Mouse (Mus musculus): ENCODE results near the gene Naaa. TPM values are rescaled to one million over a fixed set of nuclear protein-coding genes. Genes with fewer than 3 reads are reported as not detected.

The Naaa gene
- polyA plus RNA-seq, 1 experiment from 2014 or later = 6.3 TPM

DNA sequence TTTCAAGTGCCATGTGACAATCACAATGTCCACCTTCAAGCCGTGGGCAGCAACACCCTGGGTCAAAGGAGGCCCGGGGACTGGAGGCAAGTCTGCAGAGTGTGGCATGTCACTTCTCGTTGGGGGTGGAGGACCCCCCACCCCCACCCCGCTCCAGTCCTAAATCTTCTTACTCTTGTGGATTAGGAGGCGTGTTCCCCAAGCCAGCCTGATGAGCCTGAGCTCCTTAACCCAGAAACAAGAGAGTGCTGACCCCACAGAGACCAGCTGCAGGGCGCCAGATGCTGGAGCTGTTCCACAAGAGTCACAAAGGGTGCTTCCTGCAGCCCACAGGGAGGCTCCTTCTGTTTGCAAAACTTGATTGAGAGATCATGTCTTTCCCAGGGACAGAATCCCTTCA lies 21.8 kb downstream of the Naaa start, which contains the start of gene Ppef2:
TSS of gene Ppef2 (minus strand) at position 61 of the 400 bp plus-strand sequence.
- WGBS = 36% methylated on average over 6 of the region's 6 CpGs
- H3K27ac ChIP-seq (replicated peaks in 1 of 2; ENCODE audit: control insufficient read depth in 1 of 2, insufficient read depth in 1 of 2, low read depth in 2 of 2, low read length in 2 of 2) = no peak within 1 kb of the TSS
- H3K4me1 ChIP-seq (ENCODE audit: control insufficient read depth in 2 of 2, insufficient read depth in 2 of 2, low read length in 2 of 2) = peaks cover 0 to 2% of the 10 kb centered on the region in 2 experiments; a peak in 1 of 4 replicates
- no peaks in the 10 kb centered on the region for H3K27me3 ChIP-seq (ENCODE audit: control insufficient read depth, insufficient read depth, low read length)
- H3K9me3 ChIP-seq (ENCODE audit: control insufficient read depth, low read length) = no peaks in the 10 kb centered on the region
- H3K4me2 ChIP-seq (ENCODE audit: low read length) = no peak within 1 kb of the TSS
- no peak within 1 kb of the TSS for H3K4me3 ChIP-seq (ENCODE audit: control insufficient read depth in 1 of 2, insufficient read depth in 1 of 2, low read depth in 1 of 2, low read length in 2 of 2)
- H3K36me3 ChIP-seq (ENCODE audit: control insufficient read depth, insufficient read depth, low read length) = no peaks in the 10 kb centered on the region
- ATAC-seq (ENCODE audit: insufficient number of reproducible peaks, insufficient read depth, low FRiP score, low read depth) = no peak
- no peak within 1 kb of the TSS for H3K9ac ChIP-seq (ENCODE audit: low read length)

GRCm38 (mm10) chr5:92254476-92254875 lies 23.5 kb downstream of the Naaa start:
- no peak overlapping the region for H3K4me2 ChIP-seq (ENCODE audit: low read length)
- 66% methylated on average over 6 of the region's 6 CpGs for WGBS
- H3K9me3 ChIP-seq (ENCODE audit: control insufficient read depth, low read length) = no peaks in the 10 kb centered on the region
- no peaks in the 10 kb centered on the region for H3K36me3 ChIP-seq (ENCODE audit: control insufficient read depth, insufficient read depth, low read length)
- no peak overlapping the region for H3K27ac ChIP-seq (replicated peaks in 1 of 2; ENCODE audit: control insufficient read depth in 1 of 2, insufficient read depth in 1 of 2, low read depth in 2 of 2, low read length in 2 of 2)
- H3K27me3 ChIP-seq (ENCODE audit: control insufficient read depth, insufficient read depth, low read length) = no peaks in the 10 kb centered on the region
- H3K4me3 ChIP-seq (ENCODE audit: control insufficient read depth in 1 of 2, insufficient read depth in 1 of 2, low read depth in 1 of 2, low read length in 2 of 2) = no peak overlapping the region
- no peak overlapping the region for H3K9ac ChIP-seq (ENCODE audit: low read length)
- H3K4me1 ChIP-seq (ENCODE audit: control insufficient read depth in 2 of 2, insufficient read depth in 2 of 2, low read length in 2 of 2) = peaks cover 0 to 2% of the 10 kb centered on the region in 2 experiments; a peak in 1 of 4 replicates
- no peak for ATAC-seq (ENCODE audit: insufficient number of reproducible peaks, insufficient read depth, low FRiP score, low read depth)

DNA sequence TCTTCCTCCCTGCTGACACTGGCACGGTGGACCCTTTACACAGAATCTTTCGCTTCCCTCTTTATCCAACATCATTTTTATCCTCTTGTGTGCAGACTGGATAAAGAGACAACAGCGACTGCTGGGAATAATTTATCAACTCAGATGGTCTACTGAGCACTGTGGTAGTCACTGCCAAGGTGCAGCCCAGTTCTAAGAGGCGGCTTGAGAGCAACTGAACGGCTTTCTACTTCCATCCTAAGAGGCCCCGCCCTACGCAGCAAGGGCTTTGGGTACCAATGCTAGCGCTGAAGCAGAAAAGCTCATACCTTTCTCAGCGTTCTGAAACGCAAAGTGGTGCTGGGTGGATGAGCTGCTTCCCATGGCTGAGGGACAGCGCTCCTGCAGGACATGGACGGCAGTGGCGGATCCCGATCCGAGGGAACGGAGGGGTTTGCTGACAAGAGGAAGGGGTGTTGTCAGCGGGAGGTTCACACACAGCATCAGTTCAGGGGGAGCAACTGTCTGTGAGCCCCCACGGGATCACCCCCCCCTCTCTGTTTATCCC lies 25.1 kb downstream of the Naaa start:
- WGBS = 17% methylated on average over 18 of the region's 18 CpGs
- Histone ChIP-seq H3K9me3 (ENCODE audit: control insufficient read depth, low read length) (no peaks in the 10 kb centered on the region), H3K27me3 (ENCODE audit: control insufficient read depth, insufficient read depth, low read length) (no peaks in the 10 kb centered on the region), H3K4me2 (ENCODE audit: low read length) (0 out of 2 replicates have a peak overlapping the region, but pooled peaks have one; percentile 14), H3K4me1 (ENCODE audit: control insufficient read depth in 2 of 2, insufficient read depth in 2 of 2, low read length in 2 of 2) (no peaks in the 10 kb centered on the region; a peak in 1 of 4 replicates), H3K9ac (ENCODE audit: low read length) (no peak overlapping the region), H3K27ac (replicated peaks in 1 of 2; ENCODE audit: control insufficient read depth in 1 of 2, insufficient read depth in 1 of 2, low read depth in 2 of 2, low read length in 2 of 2) (no peak overlapping the region), H3K36me3 (ENCODE audit: control insufficient read depth, insufficient read depth, low read length) (no peaks in the 10 kb centered on the region), H3K4me3 (ENCODE audit: control insufficient read depth in 1 of 2, insufficient read depth in 1 of 2, low read depth in 1 of 2, low read length in 2 of 2) (no peak overlapping the region)
- ATAC-seq (ENCODE audit: insufficient number of reproducible peaks, insufficient read depth, low FRiP score, low read depth) = no peak

GRCm38 (mm10) chr5:92252031-92252430 lies 25.9 kb downstream of the Naaa start:
- Histone ChIP-seq H3K36me3 (ENCODE audit: control insufficient read depth, insufficient read depth, low read length) (no peaks in the 10 kb centered on the region), H3K9ac (ENCODE audit: low read length) (no peak overlapping the region), H3K4me1 (ENCODE audit: control insufficient read depth in 2 of 2, insufficient read depth in 2 of 2, low read length in 2 of 2) (no peaks in the 10 kb centered on the region; a peak in 1 of 4 replicates), H3K27me3 (ENCODE audit: control insufficient read depth, insufficient read depth, low read length) (no peaks in the 10 kb centered on the region), H3K4me3 (ENCODE audit: control insufficient read depth in 1 of 2, insufficient read depth in 1 of 2, low read depth in 1 of 2, low read length in 2 of 2) (no peak overlapping the region), H3K9me3 (ENCODE audit: control insufficient read depth, low read length) (no peaks in the 10 kb centered on the region), H3K4me2 (ENCODE audit: low read length) (no peak overlapping the region), H3K27ac (replicated peaks in 1 of 2; ENCODE audit: control insufficient read depth in 1 of 2, insufficient read depth in 1 of 2, low read depth in 2 of 2, low read length in 2 of 2) (no peak overlapping the region)
- ATAC-seq (ENCODE audit: insufficient number of reproducible peaks, insufficient read depth, low FRiP score, low read depth) = no peak
- 86% methylated on average over 6 of the region's 6 CpGs for WGBS

DNA sequence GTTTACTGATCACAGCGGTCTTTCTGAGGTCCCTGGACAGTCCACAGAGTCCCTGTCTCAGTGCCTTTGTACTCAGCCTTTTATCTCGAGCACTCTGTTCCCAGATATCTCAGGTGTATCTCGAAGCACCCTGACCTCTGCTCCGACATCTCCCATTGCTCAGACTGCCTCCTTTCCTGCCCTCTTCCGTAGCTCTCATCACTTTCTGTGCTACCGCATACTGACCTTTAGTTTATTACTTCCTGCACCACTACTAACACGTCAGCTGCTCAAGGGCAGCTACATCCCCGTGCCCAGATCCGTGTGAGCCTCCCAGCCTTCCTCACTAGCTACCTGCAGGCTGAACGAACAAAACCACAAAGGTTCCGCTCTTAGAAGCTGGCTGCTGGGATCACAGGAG lies 29.4 kb downstream of the Naaa start:
- H3K4me2 ChIP-seq (ENCODE audit: low read length) = no peak overlapping the region
- no peaks in the 10 kb centered on the region; a peak in 1 of 4 replicates for H3K4me1 ChIP-seq (ENCODE audit: control insufficient read depth in 2 of 2, insufficient read depth in 2 of 2, low read length in 2 of 2)
- ATAC-seq (ENCODE audit: insufficient number of reproducible peaks, insufficient read depth, low FRiP score, low read depth) = no peak
- no peak overlapping the region for H3K9ac ChIP-seq (ENCODE audit: low read length)
- WGBS = 76% methylated on average over 11 of the region's 11 CpGs
- H3K27ac ChIP-seq (replicated peaks in 1 of 2; ENCODE audit: control insufficient read depth in 1 of 2, insufficient read depth in 1 of 2, low read depth in 2 of 2, low read length in 2 of 2) = no peak overlapping the region
- no peaks in the 10 kb centered on the region for H3K36me3 ChIP-seq (ENCODE audit: control insufficient read depth, insufficient read depth, low read length)
- H3K27me3 ChIP-seq (ENCODE audit: control insufficient read depth, insufficient read depth, low read length) = no peaks in the 10 kb centered on the region
- H3K9me3 ChIP-seq (ENCODE audit: control insufficient read depth, low read length) = no peaks in the 10 kb centered on the region
- no peak overlapping the region for H3K4me3 ChIP-seq (ENCODE audit: control insufficient read depth in 1 of 2, insufficient read depth in 1 of 2, low read depth in 1 of 2, low read length in 2 of 2)

- ATAC-seq (ENCODE audit: insufficient number of reproducible peaks, insufficient read depth, low FRiP score, low read depth) = no peak
- no peak overlapping the region for H3K4me2 ChIP-seq (ENCODE audit: low read length)
- no peaks in the 10 kb centered on the region for H3K4me1 ChIP-seq (ENCODE audit: control insufficient read depth in 2 of 2, insufficient read depth in 2 of 2, low read length in 2 of 2)
Measured at GRCm38 (mm10) chr5:92245483-92245882, 32.5 kb downstream of the Naaa start.

GRCm38 (mm10) chr5:92244900-92245299 lies 33.1 kb downstream of the Naaa start:
- WGBS = 90% methylated on average over 2 of the region's 2 CpGs
- ATAC-seq (ENCODE audit: insufficient number of reproducible peaks, insufficient read depth, low FRiP score, low read depth) = no peak
- Histone ChIP-seq H3K4me1 (ENCODE audit: control insufficient read depth in 2 of 2, insufficient read depth in 2 of 2, low read length in 2 of 2) (peaks cover 0 to under 1% of the 10 kb centered on the region in 2 experiments; a peak in 1 of 4 replicates), H3K36me3 (ENCODE audit: control insufficient read depth, insufficient read depth, low read length) (no peaks in the 10 kb centered on the region), H3K4me3 (ENCODE audit: control insufficient read depth in 1 of 2, insufficient read depth in 1 of 2, low read depth in 1 of 2, low read length in 2 of 2) (no peak overlapping the region), H3K9ac (ENCODE audit: low read length) (no peak overlapping the region), H3K27ac (replicated peaks in 1 of 2; ENCODE audit: control insufficient read depth in 1 of 2, insufficient read depth in 1 of 2, low read depth in 2 of 2, low read length in 2 of 2) (no peak overlapping the region), H3K4me2 (ENCODE audit: low read length) (no peak overlapping the region), H3K27me3 (ENCODE audit: control insufficient read depth, insufficient read depth, low read length) (no peaks in the 10 kb centered on the region), H3K9me3 (ENCODE audit: control insufficient read depth, low read length) (no peaks in the 10 kb centered on the region)

More at GRCm38 (mm10) chr5:92245483-92245882, 32.5 kb downstream of the Naaa start:
- Histone ChIP-seq H3K27ac (replicated peaks in 1 of 2; ENCODE audit: control insufficient read depth in 1 of 2, insufficient read depth in 1 of 2, low read depth in 2 of 2, low read length in 2 of 2) (no peak overlapping the region), H3K27me3 (ENCODE audit: control insufficient read depth, insufficient read depth, low read length) (no peaks in the 10 kb centered on the region), H3K9ac (ENCODE audit: low read length) (no peak overlapping the region), H3K4me3 (ENCODE audit: control insufficient read depth in 1 of 2, insufficient read depth in 1 of 2, low read depth in 1 of 2, low read length in 2 of 2) (no peak overlapping the region), H3K36me3 (ENCODE audit: control insufficient read depth, insufficient read depth, low read length) (no peaks in the 10 kb centered on the region), H3K9me3 (ENCODE audit: control insufficient read depth, low read length) (no peaks in the 10 kb centered on the region)
- WGBS = 79% methylated on average over 9 of the region's 9 CpGs

DNA sequence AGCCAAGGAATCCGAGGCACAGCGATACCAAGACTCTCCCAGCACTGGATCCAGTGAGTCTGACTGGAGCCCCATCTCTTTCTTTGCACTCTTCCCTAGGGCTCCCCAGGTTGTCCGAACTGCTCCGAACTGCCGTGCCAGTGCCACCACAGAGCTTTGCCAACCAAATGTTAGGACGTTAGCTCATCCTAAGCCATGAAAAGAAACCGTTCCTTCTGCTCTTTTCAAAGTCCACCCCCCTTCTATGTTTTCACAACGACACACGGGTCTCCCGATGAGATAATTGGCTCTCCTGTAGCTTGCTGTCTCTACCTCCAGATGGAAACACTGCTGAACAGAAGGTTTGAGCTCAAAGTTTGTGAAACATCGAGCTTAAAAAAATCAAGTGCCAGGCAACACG lies 37.2 kb downstream of the Naaa start:
- H3K36me3 ChIP-seq (ENCODE audit: control insufficient read depth, insufficient read depth, low read length) = no peaks in the 10 kb centered on the region
- H3K9me3 ChIP-seq (ENCODE audit: control insufficient read depth, low read length) = no peaks in the 10 kb centered on the region
- no peak overlapping the region for H3K27ac ChIP-seq (replicated peaks in 1 of 2; ENCODE audit: control insufficient read depth in 1 of 2, insufficient read depth in 1 of 2, low read depth in 2 of 2, low read length in 2 of 2)
- H3K4me1 ChIP-seq (ENCODE audit: control insufficient read depth in 2 of 2, insufficient read depth in 2 of 2, low read length in 2 of 2) = peaks cover 0 to 2% of the 10 kb centered on the region in 2 experiments; a peak in 1 of 4 replicates
- no peak overlapping the region for H3K4me3 ChIP-seq (ENCODE audit: control insufficient read depth in 1 of 2, insufficient read depth in 1 of 2, low read depth in 1 of 2, low read length in 2 of 2)
- H3K4me2 ChIP-seq (ENCODE audit: low read length) = no peak overlapping the region
- WGBS = 90% methylated on average over 12 of the region's 12 CpGs
- H3K9ac ChIP-seq (ENCODE audit: low read length) = no peak overlapping the region
- H3K27me3 ChIP-seq (ENCODE audit: control insufficient read depth, insufficient read depth, low read length) = no peaks in the 10 kb centered on the region
- ATAC-seq (ENCODE audit: insufficient number of reproducible peaks, insufficient read depth, low FRiP score, low read depth) = no peak

All from heart, embryonic 14.5 days (tissue).